Mouse (Mus musculus) E14TG2a.4 (cell line): ENCODE measurements around the gene Cggbp1.

Experiments
- CTCF ChIP-seq: conservative IDR thresholded peaks from 2 replicates; pipeline ENCODE4 v1.5.1; 2014; ENCODE audit warnings: low read length
- NANOG ChIP-seq: IDR thresholded peaks from 2 replicates; pipeline ENCODE4 v1.6.1; 2014; ENCODE audit warnings: borderline replicate concordance, low read length, mixed read lengths
- POU5F1 ChIP-seq: IDR thresholded peaks from 2 replicates; pipeline ENCODE4 v1.6.1; 2014; ENCODE audit warnings: low read length, borderline replicate concordance

DNA sequence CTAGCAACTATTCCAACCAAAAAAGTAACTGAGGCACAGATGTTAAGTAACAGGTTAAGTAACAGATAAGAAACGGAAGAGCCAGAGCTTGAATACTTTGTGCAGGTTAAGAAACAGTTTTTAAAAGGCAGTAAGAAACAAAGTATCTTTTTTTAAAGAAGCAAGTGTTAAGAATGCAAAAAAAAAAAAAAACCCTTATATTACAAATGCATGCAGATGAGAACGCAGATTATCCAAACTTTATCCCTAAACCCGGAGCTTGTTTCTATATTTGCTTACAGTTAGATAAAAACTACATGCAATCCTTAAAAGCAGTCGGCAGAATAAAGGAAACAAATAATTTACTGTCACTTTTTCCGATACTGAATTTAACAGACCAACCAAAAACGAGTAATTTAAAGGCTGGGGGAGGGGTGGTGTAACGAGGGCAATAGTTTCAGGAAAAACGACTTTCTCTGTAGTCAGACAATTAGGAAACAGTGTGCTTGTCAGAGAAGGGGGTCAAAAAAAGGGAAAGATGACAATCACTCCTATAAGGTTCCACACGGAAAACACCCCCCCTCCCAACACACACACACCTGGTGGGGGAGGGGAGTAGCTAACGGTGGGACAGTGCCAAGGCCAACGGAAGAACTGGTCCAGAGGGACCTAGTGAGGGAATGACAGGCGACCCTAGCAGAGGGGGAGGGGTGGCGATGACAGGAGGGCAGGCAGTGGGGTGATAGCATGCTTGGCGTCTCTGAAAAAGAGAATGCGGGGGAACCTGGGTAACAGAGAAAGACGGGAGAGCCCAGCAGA is 1.3 kb upstream of the Cggbp1 start:
- no peak for TF ChIP-seq CTCF
- no peak for TF ChIP-seq POU5F1
- no peak for TF ChIP-seq NANOG
